Mouse (Mus musculus): Measurements from ENCODE around the gene Myt1l.

Myt1l gene

DNA sequence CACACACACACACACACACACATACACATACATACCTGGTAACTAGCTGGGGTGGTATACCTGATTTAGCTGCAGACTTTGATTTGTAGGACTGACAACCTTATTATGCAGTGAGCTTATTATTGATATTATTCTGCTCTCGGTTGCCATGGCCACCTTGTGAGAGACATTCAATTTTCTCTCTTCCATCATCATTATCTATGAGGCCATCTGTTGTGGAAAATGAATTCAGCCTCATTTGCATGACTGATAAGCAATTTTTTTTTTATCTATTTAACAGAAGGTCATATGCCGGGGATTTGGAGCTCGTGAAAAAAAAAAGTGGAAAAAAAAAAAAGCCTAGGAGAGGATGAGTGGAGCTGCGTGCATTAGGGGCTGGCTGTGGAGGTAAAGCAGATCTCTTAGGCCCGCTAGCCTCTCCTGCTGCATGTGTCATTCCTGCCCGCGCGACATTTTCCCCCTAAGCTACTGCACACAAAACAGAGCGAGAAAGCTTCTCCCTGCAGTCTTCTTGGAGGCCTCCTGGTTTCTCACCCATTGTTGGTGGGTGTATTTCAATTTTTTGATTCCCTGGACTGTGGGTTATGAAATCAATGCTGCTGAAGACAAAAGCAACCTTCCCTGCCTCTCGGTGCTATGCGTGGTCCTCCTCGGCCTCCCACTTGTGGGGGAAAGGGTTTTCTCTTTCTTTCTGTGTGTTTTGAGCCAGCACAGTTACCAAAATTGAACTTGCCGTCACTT is at the start of gene Myt1l:
TSS of gene Myt1l (plus strand) at position 354 of the 741 bp plus-strand sequence.
- DNase-seq (ENCODE audit: low read depth, low spot score) = no peak

DNA sequence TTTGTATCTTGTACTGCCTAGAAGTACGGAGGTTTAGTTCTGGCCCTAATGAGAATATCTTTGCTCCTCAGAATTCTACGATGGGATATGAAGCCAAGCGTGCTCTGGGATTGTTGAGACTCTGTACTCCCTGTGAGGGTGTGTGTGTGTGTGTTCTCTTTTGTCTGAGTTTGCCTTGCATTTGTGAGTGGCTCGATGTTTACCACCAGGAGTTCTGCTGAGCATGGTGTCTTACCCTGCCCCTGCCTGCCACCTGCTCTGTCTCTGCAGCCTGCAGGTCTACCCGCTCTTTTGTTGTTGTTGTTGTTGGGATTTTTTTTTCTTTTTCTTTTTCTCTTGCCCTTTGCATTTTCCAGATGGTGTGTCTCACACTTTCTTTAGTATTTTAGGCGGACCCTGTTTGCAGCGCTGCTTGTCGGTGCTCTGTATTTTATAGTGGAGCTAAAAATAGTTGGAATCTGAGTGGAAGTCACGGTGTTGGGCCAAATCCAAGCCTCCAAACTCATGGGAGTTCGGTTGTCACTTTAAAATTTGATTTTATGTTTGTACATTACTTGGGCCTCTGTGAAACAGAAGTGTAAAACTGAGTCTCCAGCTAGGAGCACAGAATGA is 41.7 kb upstream of the Myt1l start:
- no peak for DNase-seq (ENCODE audit: low read depth, low spot score)

DNA sequence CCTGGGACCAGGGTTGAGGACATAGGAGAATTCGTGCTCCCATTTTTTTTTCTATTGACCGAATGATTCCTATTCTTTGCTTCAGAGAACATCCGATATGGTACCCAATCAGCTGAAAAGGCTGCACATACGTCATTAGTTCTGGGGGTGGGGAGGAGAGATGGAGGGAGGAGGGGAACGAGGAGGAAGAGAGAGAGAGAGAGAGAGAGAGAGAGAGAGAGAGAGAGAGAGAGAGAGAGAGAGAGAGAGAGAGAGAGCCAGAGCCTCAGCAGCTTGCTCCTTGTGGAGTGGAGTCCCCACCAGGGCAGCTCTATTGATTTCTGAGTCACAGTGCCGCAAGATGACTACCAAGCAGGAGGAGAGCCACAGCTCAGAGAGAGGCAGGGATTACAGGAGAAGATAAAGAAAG is 1.9 kb upstream of the Myt1l start:
- DNase-seq (ENCODE audit: low read depth, low spot score) = no peak

DNA sequence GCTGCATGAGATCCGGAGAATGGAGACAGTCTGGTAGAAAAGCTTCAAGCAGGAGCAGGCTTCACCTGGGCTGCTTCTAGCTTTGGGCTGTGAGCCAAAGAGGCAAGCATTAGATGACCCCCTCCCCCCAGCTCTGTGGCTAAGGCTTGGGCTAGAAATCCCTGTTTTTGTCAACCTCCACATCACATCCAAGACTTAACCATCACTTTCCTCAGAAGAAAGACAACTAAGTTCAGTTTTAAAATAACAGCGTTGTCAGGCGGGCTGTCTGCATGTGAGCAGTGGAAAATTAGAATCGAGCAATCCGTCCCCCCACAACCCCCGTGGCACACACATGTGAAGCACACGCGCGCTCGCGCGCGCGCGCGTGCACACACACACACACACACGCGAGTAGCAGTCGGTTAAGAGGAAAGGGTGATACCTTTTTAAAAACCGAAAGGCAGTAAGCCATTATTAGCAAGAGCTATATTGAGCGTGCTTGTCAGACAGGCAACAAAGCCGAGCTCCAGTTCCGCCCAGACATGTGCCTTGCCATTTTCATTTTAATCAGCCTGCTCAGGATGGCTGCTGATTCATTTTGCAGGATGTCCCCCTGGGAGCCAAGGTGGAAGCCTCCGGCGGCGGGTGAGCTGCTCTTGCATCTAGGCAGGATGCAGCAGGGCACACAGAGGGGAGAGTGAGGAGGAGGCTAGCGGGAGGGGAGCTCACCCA is 979 bp upstream of the Myt1l start:
- DNase-seq (ENCODE audit: low read depth, low spot score) = peak; percentile 10

DNA sequence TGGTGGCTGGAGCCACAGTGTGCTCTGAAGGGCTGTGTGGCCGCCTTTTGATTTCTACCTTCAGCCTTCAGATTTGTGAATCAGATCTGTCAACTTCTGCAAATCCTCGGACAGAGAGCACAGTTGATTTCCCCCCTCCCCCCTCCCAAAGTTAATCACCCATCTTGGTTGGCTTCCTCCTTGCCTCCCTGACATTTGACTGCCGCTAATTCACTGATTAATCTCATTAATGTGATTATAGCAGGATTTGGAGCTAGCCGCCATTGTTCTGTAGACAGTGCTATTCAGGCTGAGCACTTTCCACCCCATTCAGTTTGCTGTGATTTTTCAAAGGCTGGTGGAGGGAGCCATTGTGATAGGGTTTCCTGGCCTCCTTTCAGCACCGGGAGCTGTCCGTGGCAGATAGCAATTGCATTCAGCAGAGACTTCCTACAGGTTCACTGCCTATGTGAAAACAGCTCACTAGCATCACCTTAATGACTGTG is 2.1 kb downstream of the Myt1l start:
- peak; percentile 70 for DNase-seq (ENCODE audit: low read depth, low spot score)

DNA sequence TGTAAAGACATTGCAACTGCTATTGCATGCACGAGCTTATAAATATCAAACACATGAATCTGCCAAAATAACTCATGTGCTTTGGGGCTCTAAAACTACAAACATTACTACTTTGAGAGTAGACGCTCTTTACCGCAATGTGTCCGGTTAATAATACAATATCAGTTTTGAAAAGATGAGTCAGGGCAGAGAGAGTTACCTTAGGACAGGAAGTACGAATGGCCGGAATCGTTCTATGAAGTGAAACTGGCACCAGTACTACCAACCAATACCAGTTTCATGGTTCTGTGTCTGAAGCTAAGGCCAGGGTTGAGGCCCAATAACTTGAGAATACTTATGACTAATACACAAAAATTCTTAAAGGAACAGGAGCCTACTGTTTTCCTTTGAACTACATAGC is 2.6 kb downstream of the Myt1l start:
- DNase-seq (ENCODE audit: low read depth, low spot score) = no peak

DNA sequence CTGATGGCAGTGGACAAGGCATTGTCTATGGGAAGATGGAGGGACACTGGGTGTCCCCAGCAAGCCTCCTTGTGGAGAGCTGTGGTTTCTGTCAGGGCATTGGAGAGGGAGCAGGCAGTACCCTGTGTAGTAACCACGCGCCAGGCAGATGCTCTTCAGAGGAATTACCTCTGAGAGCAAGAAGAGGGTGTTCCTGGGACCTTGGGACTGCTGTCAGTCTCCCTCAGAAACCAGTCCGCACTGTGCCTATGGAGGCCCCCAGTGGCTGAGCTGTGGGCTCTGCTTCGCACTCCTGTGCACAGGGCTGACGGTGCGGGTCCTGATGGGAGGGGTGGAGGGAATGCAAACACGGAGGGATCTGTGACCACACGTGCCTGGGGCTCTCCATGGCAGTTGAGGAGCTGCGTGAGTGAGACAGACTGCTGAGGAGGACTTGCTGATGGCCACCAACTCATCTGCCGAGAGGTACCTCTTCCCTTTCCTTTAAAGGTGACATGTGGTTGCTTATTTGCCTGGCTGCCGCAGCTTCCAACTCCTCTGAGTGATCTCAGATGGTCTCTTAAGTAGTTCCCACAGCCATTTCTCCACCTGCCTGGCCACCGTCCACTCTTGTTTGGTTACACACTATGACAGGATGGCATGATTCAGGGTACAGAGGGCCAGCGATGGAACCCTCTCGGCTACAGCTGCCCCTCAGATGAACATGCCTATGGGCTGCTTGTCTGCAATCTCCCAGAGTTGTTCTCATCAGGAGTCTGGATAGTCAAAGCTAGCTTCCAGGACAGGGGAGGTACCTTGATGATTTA is 5.1 kb downstream of the Myt1l start:
- DNase-seq (ENCODE audit: low read depth, low spot score) = no peak

DNA sequence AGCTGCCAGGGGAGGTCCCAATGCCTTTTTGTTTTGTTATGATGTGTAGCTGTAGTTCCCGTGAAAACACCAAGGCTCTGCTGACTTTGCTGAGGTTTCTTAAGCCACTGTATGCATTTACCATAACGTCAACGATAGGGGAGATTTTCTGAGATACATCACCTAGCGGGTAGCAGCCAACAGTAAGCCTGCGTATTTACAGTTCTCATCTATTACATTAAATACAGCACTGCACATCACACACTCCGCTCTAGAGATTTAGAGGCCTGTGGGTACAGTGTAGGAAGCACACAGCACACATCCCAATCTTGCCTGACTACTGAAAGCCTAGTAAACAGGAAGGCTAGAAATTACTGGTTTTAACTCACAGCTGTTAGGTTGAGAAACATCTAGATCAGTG is 6.1 kb downstream of the Myt1l start:
- DNase-seq (ENCODE audit: low read depth, low spot score) = peak; percentile 13

DNA sequence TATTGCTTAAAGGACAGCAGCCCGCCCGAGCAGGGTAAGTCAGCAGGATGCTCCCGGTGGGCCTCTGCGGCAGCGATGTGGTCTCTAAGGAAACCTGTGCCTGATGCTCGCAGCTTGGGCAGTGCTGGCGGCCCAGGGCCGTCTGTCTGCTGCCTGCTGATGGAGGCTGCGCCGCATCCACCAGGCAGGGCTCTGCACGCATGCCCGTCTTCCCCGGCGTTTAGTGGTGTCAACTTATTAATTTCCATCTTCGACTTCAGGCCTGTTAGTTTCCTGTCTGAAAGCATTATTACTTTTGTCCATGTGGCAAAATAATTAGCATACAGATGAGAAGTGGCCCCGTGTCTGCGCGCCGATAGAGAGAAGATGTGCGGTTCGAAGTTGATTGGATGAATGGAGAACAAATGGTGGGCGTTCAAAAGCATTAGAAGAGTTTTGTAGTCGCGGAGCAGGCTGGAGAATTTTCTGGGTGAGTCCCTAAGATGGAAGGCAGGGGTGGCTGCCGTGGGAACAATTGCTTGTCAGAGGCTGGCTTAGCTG is 6.6 kb downstream of the Myt1l start:
- peak; percentile 19 for DNase-seq (ENCODE audit: low read depth, low spot score)

DNA sequence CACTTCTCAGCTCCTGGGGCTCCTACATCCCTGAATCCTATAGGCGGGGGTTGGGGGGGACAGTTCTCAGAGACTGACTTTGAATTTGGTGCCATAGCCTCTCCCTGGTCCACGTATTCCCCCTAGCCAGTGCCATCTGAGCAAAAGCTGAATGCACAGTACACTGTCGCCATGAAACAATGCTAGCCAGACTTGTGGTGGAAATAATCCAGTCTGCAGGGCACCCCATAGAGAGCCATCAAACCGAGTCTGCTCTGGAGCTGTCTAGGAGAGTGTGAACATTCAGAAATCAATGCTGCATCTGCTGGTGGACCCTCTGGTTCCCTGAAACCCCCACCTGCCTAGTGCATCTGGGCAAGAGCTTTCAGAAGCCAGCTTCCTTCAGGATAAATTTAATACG is 9.7 kb downstream of the Myt1l start:
- DNase-seq (ENCODE audit: low read depth, low spot score) = no peak

DNA sequence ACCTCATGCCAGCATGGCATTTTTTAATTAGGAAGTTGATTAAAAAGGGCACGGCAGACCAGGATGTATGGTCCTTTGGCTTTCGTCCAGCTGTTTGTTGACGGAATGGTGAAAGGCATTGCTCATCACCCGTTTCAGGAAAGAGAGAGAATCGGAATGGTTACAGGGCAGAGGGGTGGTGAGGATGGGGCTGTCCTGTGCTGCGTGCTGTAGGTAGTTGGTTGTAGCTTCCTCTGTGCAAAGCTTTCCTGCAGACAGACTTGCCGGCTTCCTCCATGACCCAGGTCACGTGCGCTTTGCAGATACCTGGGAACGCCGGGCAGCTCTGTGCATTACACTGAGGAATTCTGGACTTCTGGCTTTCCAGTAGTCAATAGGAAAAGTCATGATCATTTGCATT is 10.3 kb downstream of the Myt1l start:
- no peak for DNase-seq (ENCODE audit: low read depth, low spot score)

DNA sequence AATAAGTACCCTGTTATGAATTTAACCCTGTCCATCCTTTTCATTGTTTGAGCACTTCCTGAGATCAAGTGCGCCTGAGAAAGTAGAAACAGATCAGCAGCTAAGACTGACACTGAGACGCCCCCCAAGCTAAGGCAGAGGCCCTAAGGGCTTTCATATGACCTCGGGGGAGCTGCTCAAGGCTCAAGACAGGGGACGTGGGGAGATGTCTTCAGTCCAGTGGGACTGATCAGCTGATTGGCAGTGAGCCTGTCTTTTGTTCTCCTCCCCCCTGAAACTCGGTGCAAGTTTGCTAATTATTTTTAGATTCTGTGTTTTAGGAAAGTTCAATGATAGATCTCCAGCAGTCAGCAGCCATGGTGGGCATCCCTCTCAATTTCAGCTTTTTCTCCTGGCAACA is 10.9 kb downstream of the Myt1l start:
- DNase-seq (ENCODE audit: low read depth, low spot score) = no peak

DNA sequence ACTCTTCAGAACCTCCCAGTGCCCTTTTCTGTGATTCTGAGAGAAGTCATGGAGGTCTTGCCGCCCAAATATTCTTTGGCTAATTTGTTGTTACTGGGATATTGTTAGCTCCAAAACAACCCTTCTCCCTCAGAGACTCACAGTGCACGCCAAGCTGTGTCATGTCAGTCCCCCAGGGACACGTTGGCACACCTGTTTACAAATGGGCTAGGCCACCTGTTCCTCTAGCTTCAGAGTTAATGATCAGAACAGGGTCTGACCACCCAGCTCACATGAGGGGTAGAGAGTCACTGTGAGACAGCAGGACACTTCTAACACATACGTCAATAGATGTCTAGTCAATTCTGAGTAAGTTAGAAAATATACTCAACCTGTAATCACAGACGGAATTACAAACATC is 12.6 kb downstream of the Myt1l start:
- DNase-seq (ENCODE audit: low read depth, low spot score) = no peak

DNA sequence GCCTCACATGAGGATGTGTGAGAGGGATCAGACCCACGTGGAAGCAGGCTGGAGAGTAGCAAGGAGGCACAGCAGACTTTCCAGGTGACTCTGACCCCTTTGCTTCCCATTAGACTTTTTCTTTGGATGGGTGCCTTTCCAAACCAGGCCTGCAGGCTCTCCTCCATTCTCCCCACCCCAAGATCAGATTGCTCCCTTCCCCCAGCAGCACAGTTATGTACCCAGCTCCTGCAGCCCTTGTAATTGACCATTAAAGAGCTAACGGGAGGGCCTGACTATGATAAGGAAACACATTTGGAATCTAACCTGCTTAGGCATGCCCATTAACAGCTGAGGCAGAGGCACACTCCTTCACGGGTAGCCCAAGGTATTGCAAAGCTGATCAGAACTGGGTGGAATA is 17.9 kb downstream of the Myt1l start:
- no peak for DNase-seq (ENCODE audit: low read depth, low spot score)

DNA sequence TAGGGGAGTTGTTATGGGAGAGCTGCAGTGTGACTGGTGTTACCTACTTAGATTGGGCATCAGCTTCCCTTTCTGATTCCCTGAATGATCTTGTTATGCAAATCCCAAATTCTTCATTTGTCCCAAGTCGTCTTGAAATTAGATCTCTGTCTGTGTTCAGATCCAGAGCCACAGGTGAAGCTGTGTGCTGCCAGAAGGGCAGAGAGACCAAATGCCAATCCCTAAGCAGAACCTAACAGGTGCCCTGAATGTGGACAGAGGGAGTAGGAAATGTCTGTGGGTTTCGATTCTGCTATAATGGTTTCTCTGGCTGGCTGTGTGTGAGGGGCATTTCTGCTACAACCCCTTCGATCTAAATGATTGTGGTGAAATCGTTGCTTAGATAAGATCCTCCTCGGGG is 18.9 kb downstream of the Myt1l start:
- no peak for DNase-seq (ENCODE audit: low read depth, low spot score)

DNA sequence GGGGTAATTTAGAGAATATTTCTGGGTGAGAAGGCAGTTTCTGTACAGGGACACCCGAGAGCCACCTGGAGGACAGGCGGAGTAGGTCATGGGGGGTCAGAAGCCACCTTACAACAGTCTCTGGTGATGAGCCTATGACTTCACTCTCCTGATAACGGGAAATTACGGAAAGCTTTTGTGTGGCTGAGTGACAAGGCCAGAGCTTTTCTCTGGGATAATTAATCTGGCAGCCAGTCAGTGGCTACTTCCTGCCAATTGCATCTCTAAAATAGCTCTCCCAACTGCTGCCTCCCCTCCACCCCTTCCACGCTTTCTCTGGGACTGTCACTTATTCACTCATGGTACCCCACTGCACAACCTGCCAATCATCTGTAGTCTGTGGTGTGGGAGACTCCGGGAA is 19.6 kb downstream of the Myt1l start:
- DNase-seq (ENCODE audit: low read depth, low spot score) = no peak

DNA sequence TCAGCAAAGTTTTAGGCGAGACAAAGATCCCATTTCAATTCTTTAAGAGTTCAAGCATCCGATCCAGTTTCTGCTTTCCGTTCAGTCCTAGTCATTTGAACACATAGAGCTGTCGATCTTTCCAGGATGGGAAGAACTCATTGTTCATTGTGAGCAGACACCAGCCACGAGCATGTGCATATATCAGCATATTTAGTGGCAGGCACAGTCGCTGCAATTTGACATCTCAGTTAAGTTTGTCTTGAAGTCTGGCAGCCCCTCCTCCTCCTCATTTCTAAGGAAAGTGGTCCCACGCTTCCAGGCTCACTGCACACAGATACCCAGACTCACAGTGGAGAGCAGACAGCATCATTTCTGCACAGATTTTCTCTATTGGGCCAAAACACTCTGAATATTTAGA is 25.0 kb downstream of the Myt1l start:
- DNase-seq (ENCODE audit: low read depth, low spot score) = no peak

DNA sequence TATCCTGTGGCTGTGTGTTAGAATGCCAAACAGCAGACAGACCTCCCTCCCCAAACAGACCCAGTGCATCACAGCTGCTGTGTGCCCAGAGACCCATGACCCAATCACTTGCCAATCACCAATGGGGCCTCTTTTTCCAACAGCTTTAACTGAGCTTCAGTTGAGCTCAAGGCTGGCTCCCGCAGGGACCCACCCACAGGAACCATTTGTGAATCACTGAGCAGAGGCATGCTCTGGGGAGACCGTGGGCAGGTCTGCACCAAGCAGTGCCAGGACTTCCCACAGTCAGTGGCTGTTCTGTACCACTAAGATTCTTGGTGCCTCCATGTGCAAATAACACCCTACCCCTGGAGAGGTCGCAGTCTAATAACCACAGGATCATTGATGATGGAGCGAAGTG is 27.5 kb downstream of the Myt1l start:
- DNase-seq (ENCODE audit: low read depth, low spot score) = no peak

DNA sequence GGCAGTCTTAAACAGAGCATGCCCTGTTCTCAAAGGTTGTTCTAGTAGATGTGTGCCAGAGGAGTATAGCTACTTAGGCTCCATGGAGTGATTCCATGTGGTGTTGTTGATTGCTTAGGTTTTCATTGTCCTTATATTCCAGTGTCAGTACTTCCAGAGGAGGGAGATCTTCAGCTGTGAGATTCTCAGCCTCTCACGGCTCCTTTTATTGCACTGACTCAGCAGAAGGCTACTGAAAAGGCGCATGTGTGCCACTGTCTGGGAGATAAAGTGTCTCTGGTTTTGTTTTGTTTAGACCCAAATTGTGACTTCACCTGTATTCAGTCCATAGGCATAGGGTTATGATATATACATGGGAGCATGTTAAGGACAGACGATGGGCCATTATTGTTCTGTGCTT is 28.2 kb downstream of the Myt1l start:
- DNase-seq (ENCODE audit: low read depth, low spot score) = no peak

DNA sequence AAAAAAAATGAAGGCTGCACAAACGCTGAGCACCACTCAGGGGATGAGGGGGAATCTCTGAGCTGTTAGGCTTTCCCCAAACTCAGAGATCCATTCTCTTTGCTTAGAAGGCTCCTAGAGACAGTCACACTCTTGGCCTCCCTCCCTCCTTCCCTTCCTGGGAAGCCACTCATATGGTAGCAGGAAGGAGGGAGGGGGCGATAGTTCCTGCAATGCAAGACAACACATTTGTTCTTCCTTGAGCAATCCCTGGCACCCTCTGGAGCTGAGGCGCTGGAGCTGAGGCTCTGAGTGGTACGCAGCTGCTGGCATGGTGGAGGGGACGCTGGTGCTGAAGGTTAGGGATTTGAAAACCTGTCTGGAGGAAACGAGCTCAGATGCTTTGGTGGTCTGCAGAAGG is 28.7 kb downstream of the Myt1l start:
- no peak for DNase-seq (ENCODE audit: low read depth, low spot score)

DNA sequence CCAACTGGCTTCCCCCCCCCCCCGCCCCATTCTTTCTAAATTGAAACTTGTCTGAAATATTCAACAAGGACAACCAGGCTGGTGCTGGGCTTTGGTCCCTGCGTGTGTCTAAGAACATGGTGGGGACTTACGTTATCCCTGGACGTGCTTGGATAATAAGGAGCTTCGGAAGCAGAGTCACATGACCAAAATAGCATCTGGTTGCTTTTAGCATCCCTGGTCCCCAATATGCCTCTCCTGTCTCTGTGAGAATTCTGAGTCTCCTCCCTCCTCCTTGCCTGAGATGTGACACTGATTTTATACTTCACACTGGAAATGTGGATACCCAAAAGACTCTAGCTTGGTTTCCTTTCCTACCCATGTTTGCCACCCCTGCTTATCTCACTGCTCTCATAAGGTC is 31.6 kb downstream of the Myt1l start:
- DNase-seq (ENCODE audit: low read depth, low spot score) = no peak

DNA sequence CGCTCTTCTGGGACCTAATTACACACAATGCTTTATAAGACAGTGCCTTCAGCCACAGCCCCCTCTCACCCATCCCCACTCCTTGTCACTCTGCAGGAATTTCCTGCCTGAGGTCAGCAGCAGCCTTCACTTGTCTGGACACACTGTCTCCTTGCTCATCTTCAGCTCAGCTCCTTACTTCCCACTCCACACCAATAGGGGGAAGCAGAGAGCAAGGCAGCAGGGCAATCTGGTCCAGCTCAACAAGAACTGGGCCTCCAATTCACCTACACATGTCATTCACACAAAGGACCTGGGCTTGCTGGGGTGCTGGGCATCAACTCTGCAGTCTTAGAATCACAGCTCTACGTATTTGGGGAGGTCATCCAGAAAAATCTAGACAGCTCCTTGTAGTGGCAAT is 33.0 kb downstream of the Myt1l start:
- no peak for DNase-seq (ENCODE audit: low read depth, low spot score)

Data from forelimb bud, embryonic 11.5 days (tissue).